Mouse (Mus musculus): ENCODE data around the gene Adh6a. TPM values are rescaled to one million over a fixed set of nuclear protein-coding genes. Genes with fewer than 3 reads are reported as not detected.
A peak's percentile ranks its signal among the peaks of the same experiment; 100 is the strongest.

The Adh6a gene
- polyA plus RNA-seq, 1 experiment from 2014 or later = not detected

DNA sequence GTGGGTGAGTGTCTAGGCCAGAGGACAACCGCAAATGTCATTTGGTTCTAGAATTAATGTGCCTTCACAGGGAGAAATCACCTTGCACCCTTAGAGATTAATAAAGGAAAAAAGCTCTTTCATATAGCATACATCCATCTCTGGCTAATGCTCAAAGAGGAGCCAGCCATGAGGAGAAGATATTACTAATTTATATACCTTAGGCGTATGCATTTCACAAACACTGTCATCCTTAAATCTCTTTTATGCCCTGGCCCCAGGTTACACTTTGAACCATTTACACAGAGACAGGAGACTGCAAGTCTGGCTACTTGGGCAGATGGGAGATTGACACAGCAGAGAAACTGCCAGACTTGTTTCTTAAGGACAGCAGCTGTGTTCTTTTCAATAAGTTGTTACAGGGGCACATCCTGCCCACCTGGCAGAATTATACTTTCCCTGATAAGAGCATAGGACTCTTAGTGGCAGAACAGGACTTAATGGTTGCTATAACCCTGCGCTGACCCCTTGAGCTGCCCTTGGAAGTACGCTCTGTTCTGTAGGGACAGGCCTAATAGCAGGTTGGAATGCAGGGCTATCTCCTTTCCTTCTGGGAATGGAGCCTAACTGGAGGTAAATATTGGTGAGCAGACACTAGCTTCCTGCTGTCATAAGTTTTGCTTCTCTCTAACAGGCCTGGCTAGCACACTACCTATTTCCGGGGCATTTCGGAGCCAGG lies 9.2 kb upstream of the Adh6a start:
- Histone ChIP-seq H3K4me3 (ENCODE audit: control insufficient read depth in 1 of 2, insufficient read depth in 1 of 2, low read depth in 1 of 2, low read length in 2 of 2) (no peak overlapping the region), H3K27me3 (ENCODE audit: control insufficient read depth, insufficient read depth, low read length) (no peaks in the 10 kb centered on the region), H3K4me1 (ENCODE audit: control insufficient read depth in 2 of 2, insufficient read depth in 2 of 2, low read length in 2 of 2) (peaks cover 7 to 10% of the 10 kb centered on the region in 2 experiments; a peak in 3 of 4 replicates), H3K27ac (replicated peaks in 1 of 2; ENCODE audit: control insufficient read depth in 1 of 2, insufficient read depth in 1 of 2, low read depth in 2 of 2, low read length in 2 of 2) (no peak overlapping the region), H3K9ac (ENCODE audit: low read length) (no peak overlapping the region), H3K4me2 (ENCODE audit: low read length) (no peak overlapping the region), H3K9me3 (ENCODE audit: control insufficient read depth, low read length) (no peaks in the 10 kb centered on the region), H3K36me3 (ENCODE audit: control insufficient read depth, insufficient read depth, low read length) (no peaks in the 10 kb centered on the region)
- 59% methylated on average over 6 of the region's 6 CpGs for WGBS
- no peak for ATAC-seq (ENCODE audit: insufficient number of reproducible peaks, insufficient read depth, low FRiP score, low read depth)

GRCm38 (mm10) chr3:138304489-138304871 lies 8.6 kb upstream of the Adh6a start:
- no peak for ATAC-seq (ENCODE audit: insufficient number of reproducible peaks, insufficient read depth, low FRiP score, low read depth)
- H3K4me3 ChIP-seq (ENCODE audit: control insufficient read depth in 1 of 2, insufficient read depth in 1 of 2, low read depth in 1 of 2, low read length in 2 of 2) = no peak overlapping the region
- no peaks in the 10 kb centered on the region for H3K27me3 ChIP-seq (ENCODE audit: control insufficient read depth, insufficient read depth, low read length)
- 25% methylated on average over 4 of the region's 4 CpGs for WGBS
- H3K4me1 ChIP-seq (ENCODE audit: control insufficient read depth in 2 of 2, insufficient read depth in 2 of 2, low read length in 2 of 2) = peaks cover 7 to 10% of the 10 kb centered on the region in 2 experiments; a peak in 3 of 4 replicates
- no peaks in the 10 kb centered on the region for H3K36me3 ChIP-seq (ENCODE audit: control insufficient read depth, insufficient read depth, low read length)
- H3K4me2 ChIP-seq (ENCODE audit: low read length) = no peak overlapping the region
- H3K27ac ChIP-seq (replicated peaks in 1 of 2; ENCODE audit: control insufficient read depth in 1 of 2, insufficient read depth in 1 of 2, low read depth in 2 of 2, low read length in 2 of 2) = no peak overlapping the region
- H3K9ac ChIP-seq (ENCODE audit: low read length) = no peak overlapping the region
- H3K9me3 ChIP-seq (ENCODE audit: control insufficient read depth, low read length) = no peaks in the 10 kb centered on the region

DNA sequence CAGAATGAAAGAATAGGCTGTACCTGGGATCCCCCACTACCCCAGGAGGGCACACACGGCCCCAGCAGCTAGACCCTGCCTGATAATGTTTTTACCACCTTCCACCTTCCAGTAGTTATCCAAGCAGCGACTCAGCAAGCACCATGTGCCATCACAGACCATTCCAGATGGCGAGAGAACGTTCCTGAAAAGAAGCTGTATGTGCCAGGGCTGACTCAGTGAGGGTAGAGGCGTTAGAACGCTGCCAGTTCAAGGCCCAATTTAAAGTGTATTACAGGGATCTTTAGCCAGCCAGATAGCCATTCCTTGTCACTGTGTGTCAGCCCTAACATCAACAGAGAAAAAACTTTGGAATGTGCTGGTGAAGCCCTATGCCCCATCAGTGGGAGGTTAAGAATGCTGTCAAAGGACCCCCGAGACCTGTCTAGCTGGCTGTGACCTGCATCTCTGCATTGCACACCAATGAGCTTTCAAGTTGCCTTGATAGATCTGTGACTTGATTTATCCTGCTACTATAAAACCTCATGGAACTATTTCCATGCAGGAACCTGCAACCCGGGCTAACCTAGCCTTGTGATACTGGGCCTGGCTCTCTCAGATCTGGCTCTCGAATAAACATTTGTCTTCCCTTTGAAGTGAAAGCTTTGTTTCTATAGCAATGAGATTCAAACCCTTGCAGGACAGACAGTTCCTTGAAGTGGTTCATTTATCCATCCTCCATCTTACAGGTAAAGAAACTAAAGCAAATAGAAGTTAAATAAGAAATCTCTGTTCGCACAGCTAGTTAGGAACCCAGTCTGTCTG lies 7.4 kb upstream of the Adh6a start:
- no peak overlapping the region for H3K27ac ChIP-seq (replicated peaks in 1 of 2; ENCODE audit: control insufficient read depth in 1 of 2, insufficient read depth in 1 of 2, low read depth in 2 of 2, low read length in 2 of 2)
- H3K9me3 ChIP-seq (ENCODE audit: control insufficient read depth, low read length) = no peaks in the 10 kb centered on the region
- 67% methylated on average over 10 of the region's 10 CpGs for WGBS
- no peak for ATAC-seq (ENCODE audit: insufficient number of reproducible peaks, insufficient read depth, low FRiP score, low read depth)
- H3K4me3 ChIP-seq (ENCODE audit: control insufficient read depth in 1 of 2, insufficient read depth in 1 of 2, low read depth in 1 of 2, low read length in 2 of 2) = no peak overlapping the region
- H3K9ac ChIP-seq (ENCODE audit: low read length) = no peak overlapping the region
- H3K27me3 ChIP-seq (ENCODE audit: control insufficient read depth, insufficient read depth, low read length) = no peaks in the 10 kb centered on the region
- H3K4me2 ChIP-seq (ENCODE audit: low read length) = no peak overlapping the region
- H3K36me3 ChIP-seq (ENCODE audit: control insufficient read depth, insufficient read depth, low read length) = no peaks in the 10 kb centered on the region
- H3K4me1 ChIP-seq (ENCODE audit: control insufficient read depth in 2 of 2, insufficient read depth in 2 of 2, low read length in 2 of 2) = peaks cover 7 to 10% of the 10 kb centered on the region in 2 experiments; a peak in 3 of 4 replicates

GRCm38 (mm10) chr3:138306290-138306683 lies 6.8 kb upstream of the Adh6a start:
- no peak overlapping the region for H3K4me3 ChIP-seq (ENCODE audit: control insufficient read depth in 1 of 2, insufficient read depth in 1 of 2, low read depth in 1 of 2, low read length in 2 of 2)
- peak overlapping the region; percentile 12; the same call in 1 of the 2 replicates for H3K4me2 ChIP-seq (ENCODE audit: low read length)
- H3K9ac ChIP-seq (ENCODE audit: low read length) = no peak overlapping the region
- no peaks in the 10 kb centered on the region for H3K9me3 ChIP-seq (ENCODE audit: control insufficient read depth, low read length)
- no peaks in the 10 kb centered on the region for H3K27me3 ChIP-seq (ENCODE audit: control insufficient read depth, insufficient read depth, low read length)
- ATAC-seq (ENCODE audit: insufficient number of reproducible peaks, insufficient read depth, low FRiP score, low read depth) = no peak
- no peak overlapping the region for H3K27ac ChIP-seq (replicated peaks in 1 of 2; ENCODE audit: control insufficient read depth in 1 of 2, insufficient read depth in 1 of 2, low read depth in 2 of 2, low read length in 2 of 2)
- H3K4me1 ChIP-seq (ENCODE audit: control insufficient read depth in 2 of 2, insufficient read depth in 2 of 2, low read length in 2 of 2) = peaks cover 7 to 10% of the 10 kb centered on the region in 2 experiments; a peak in 3 of 4 replicates
- 45% methylated on average over 8 of the region's 8 CpGs for WGBS
- no peaks in the 10 kb centered on the region for H3K36me3 ChIP-seq (ENCODE audit: control insufficient read depth, insufficient read depth, low read length)

- Histone ChIP-seq H3K9ac (ENCODE audit: low read length) (no peak overlapping the region), H3K4me3 (ENCODE audit: control insufficient read depth in 1 of 2, insufficient read depth in 1 of 2, low read depth in 1 of 2, low read length in 2 of 2) (no peak overlapping the region), H3K9me3 (ENCODE audit: control insufficient read depth, low read length) (no peaks in the 10 kb centered on the region), H3K4me1 (ENCODE audit: control insufficient read depth in 2 of 2, insufficient read depth in 2 of 2, low read length in 2 of 2) (no peaks in the 10 kb centered on the region), H3K27ac (replicated peaks in 1 of 2; ENCODE audit: control insufficient read depth in 1 of 2, insufficient read depth in 1 of 2, low read depth in 2 of 2, low read length in 2 of 2) (no peak overlapping the region), H3K27me3 (ENCODE audit: control insufficient read depth, insufficient read depth, low read length) (no peaks in the 10 kb centered on the region), H3K36me3 (ENCODE audit: control insufficient read depth, insufficient read depth, low read length) (no peaks in the 10 kb centered on the region), H3K4me2 (ENCODE audit: low read length) (no peak overlapping the region)
- 86% methylated on average over 8 of the region's 8 CpGs for WGBS
- no peak for ATAC-seq (ENCODE audit: insufficient number of reproducible peaks, insufficient read depth, low FRiP score, low read depth)
Observed at GRCm38 (mm10) chr3:138309910-138310309, 3.2 kb upstream of the Adh6a start.

DNA sequence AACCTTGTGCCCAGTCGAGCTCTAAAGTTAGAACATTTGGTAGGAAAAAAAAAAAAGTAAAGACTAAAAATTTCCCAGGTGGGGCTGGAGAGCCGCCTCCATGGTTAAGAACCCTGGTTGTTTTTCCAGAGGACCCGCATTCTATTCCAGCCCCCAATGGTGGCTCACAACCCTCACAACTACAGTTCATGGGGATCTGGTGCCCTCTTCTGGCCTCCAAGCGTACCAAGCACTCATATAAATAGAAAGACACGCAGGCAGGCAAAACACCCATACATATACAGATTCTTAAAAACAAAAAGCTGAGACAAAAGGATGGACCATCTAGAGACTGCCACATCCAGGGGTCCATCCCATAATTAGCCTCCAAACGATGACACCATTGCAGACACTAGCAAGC lies 2.1 kb upstream of the Adh6a start:
- Histone ChIP-seq H3K9me3 (ENCODE audit: control insufficient read depth, low read length) (no peaks in the 10 kb centered on the region), H3K4me1 (ENCODE audit: control insufficient read depth in 2 of 2, insufficient read depth in 2 of 2, low read length in 2 of 2) (no peaks in the 10 kb centered on the region), H3K27ac (replicated peaks in 1 of 2; ENCODE audit: control insufficient read depth in 1 of 2, insufficient read depth in 1 of 2, low read depth in 2 of 2, low read length in 2 of 2) (no peak overlapping the region), H3K27me3 (ENCODE audit: control insufficient read depth, insufficient read depth, low read length) (no peaks in the 10 kb centered on the region), H3K4me2 (ENCODE audit: low read length) (no peak overlapping the region), H3K36me3 (ENCODE audit: control insufficient read depth, insufficient read depth, low read length) (no peaks in the 10 kb centered on the region), H3K4me3 (ENCODE audit: control insufficient read depth in 1 of 2, insufficient read depth in 1 of 2, low read depth in 1 of 2, low read length in 2 of 2) (no peak overlapping the region), H3K9ac (ENCODE audit: low read length) (no peak overlapping the region)
- no peak for ATAC-seq (ENCODE audit: insufficient number of reproducible peaks, insufficient read depth, low FRiP score, low read depth)
- WGBS = 86% methylated on average over 6 of the region's 6 CpGs

GRCm38 (mm10) chr3:138316908-138317472 lies 3.9 kb downstream of the Adh6a start:
- Histone ChIP-seq H3K9ac (ENCODE audit: low read length) (no peak overlapping the region), H3K36me3 (ENCODE audit: control insufficient read depth, insufficient read depth, low read length) (no peaks in the 10 kb centered on the region), H3K27me3 (ENCODE audit: control insufficient read depth, insufficient read depth, low read length) (no peaks in the 10 kb centered on the region), H3K4me3 (ENCODE audit: control insufficient read depth in 1 of 2, insufficient read depth in 1 of 2, low read depth in 1 of 2, low read length in 2 of 2) (no peak overlapping the region), H3K4me2 (ENCODE audit: low read length) (no peak overlapping the region), H3K9me3 (ENCODE audit: control insufficient read depth, low read length) (no peaks in the 10 kb centered on the region), H3K27ac (replicated peaks in 1 of 2; ENCODE audit: control insufficient read depth in 1 of 2, insufficient read depth in 1 of 2, low read depth in 2 of 2, low read length in 2 of 2) (no peak overlapping the region), H3K4me1 (ENCODE audit: control insufficient read depth in 2 of 2, insufficient read depth in 2 of 2, low read length in 2 of 2) (no peaks in the 10 kb centered on the region)
- ATAC-seq (ENCODE audit: insufficient number of reproducible peaks, insufficient read depth, low FRiP score, low read depth) = no peak
- WGBS = 79% methylated on average over 2 of the region's 2 CpGs
